Mouse (Mus musculus) heart, postnatal 0 days (tissue): Measurements from ENCODE around the gene Kif5c. TPM values are rescaled to one million over a fixed set of nuclear protein-coding genes. Genes with fewer than 3 reads are reported as not detected.

Source experiments
- ATAC-seq: fragments of 200-750 bp; cut with Nextera tagmentation; 2 replicates; pipeline ENCODE4 v1.8.0; 2017; ENCODE audit warnings: low read depth, moderate number of reproducible peaks, moderate library complexity; ENCODE audit not compliant: insufficient read depth
- DNase-seq: peaks from one replicate; pipeline ENCODE4 v3.0.0-alpha.2; 2016; ENCODE audit warnings: low spot score
- H3K27ac ChIP-seq: fragments of 300-500 bp; sonication (generic); 2 replicates; pipeline ENCODE4 v1.5.1; 2014; ENCODE audit warnings: low read depth, mild to moderate bottlenecking
- H3K27me3 ChIP-seq: fragments of 300-500 bp; sonication (generic); 2 replicates; pipeline ENCODE4 v1.6.1; 2014; ENCODE audit warnings: low read length, mixed read lengths; ENCODE audit not compliant: control insufficient read depth, insufficient read depth
- H3K36me3 ChIP-seq: fragments of 300-500 bp; sonication (generic); replicated peaks from 2 replicates; pipeline ENCODE4 v1.6.1; 2014; ENCODE audit warnings: low read length, mixed read lengths; ENCODE audit not compliant: control insufficient read depth, insufficient read depth
- H3K4me1 ChIP-seq: fragments of 300-500 bp; sonication (generic); 2 replicates; pipeline ENCODE4 v1.6.1; 2014; ENCODE audit warnings: antibody characterized with exemption; ENCODE audit not compliant: control insufficient read depth, insufficient read depth
- H3K4me2 ChIP-seq: fragments of 300-500 bp; sonication (generic); 2 replicates; pipeline ENCODE4 v1.6.1; 2014; ENCODE audit warnings: low read depth, mild to moderate bottlenecking, low read length, moderate library complexity
- H3K4me3 ChIP-seq: fragments of 300-500 bp; sonication (generic); 2 replicates; pipeline ENCODE4 v1.5.1; 2014; ENCODE audit warnings: low read depth, low read length
- H3K9ac ChIP-seq: fragments of 300-500 bp; sonication (generic); replicated peaks from 2 replicates; pipeline ENCODE4 v1.6.1; 2014; ENCODE audit warnings: low read depth, low read length, mixed read lengths
- H3K9me3 ChIP-seq: fragments of 300-500 bp; sonication (generic); replicated peaks from 2 replicates; pipeline ENCODE4 v1.6.1; 2016; ENCODE audit warnings: low read length; ENCODE audit not compliant: control insufficient read depth
- CTCF ChIP-seq: IDR thresholded peaks from 2 replicates; pipeline ENCODE4 v1.5.1; 2016; ENCODE audit warnings: antibody characterized with exemption, control low read depth, low read depth
- EP300 ChIP-seq: IDR thresholded peaks from 2 replicates; pipeline ENCODE4 v1.6.1; 2016; ENCODE audit warnings: antibody characterized with exemption, low read depth
- WGBS: fragments of 180-500 bp; shearing (Covaris S2); extraction: QIAGEN DNeasy Blood & Tissue Kit; methylation state at CpG from one replicate; pipeline ENCODE4 v1.1.7; 2014; 5-methylcytosine and 5-hydroxymethylcytosine counted together
- polyA plus RNA-seq: library from polyadenylated mRNA; unstranded; fragments of >200 nt; fragmentation: Nextera tagmentation; extraction: Ambion mirVana; gene quantifications from 2 replicates; pipeline ENCODE4 v1.2.1, GENCODE M21; 2015
- total RNA-seq: library from RNA; depleted of rRNA; stranded (reverse); fragments of >200 nt; gene quantifications from 2 replicates; pipeline ENCODE4 v1.2.3, GENCODE M21; 2014; ENCODE audit warnings: low replicate concordance

The Kif5c gene
- total and polyA plus RNA-seq, 2 experiments from 2014 or later, result 0.34 to 0.76 TPM

- no peak for DNase-seq
- no peaks in the 10 kb centered on the region for H3K27me3 ChIP-seq
- TF ChIP-seq EP300 (no peak), CTCF (no peak)
- H3K36me3 ChIP-seq, result no peaks in the 10 kb centered on the region
- no peak overlapping the region for H3K4me2 ChIP-seq
- H3K4me1 ChIP-seq, result no peaks in the 10 kb centered on the region
- H3K4me3 ChIP-seq, result no peak overlapping the region
- no peak overlapping the region for H3K9ac ChIP-seq
- no peaks in the 10 kb centered on the region for H3K9me3 ChIP-seq
- 71% methylated on average over 5 of the region's 5 CpGs for WGBS
- no peak for ATAC-seq
- no peak overlapping the region for H3K27ac ChIP-seq
Measured at GRCm38 (mm10) chr2:49770440-49770839, 151.3 kb downstream of the Kif5c start.

- H3K27ac ChIP-seq, result no peak overlapping the region
- no peak for DNase-seq
- no peak for TF ChIP-seq EP300
- no peak for TF ChIP-seq CTCF
- H3K27me3 ChIP-seq, result no peaks in the 10 kb centered on the region
- H3K4me2 ChIP-seq, result no peak overlapping the region
- no peaks in the 10 kb centered on the region for H3K4me1 ChIP-seq
- H3K36me3 ChIP-seq, result no peaks in the 10 kb centered on the region
- no peaks in the 10 kb centered on the region for H3K9me3 ChIP-seq
- H3K4me3 ChIP-seq, result no peak overlapping the region
- no peak for ATAC-seq
- no peak overlapping the region for H3K9ac ChIP-seq
- WGBS, result 69% methylated on average over 11 of the region's 11 CpGs
Measured at GRCm38 (mm10) chr2:49771172-49771571, 152.1 kb downstream of the Kif5c start.

- H3K27ac ChIP-seq, result no peak overlapping the region
- no peak overlapping the region for H3K9ac ChIP-seq
- H3K27me3 ChIP-seq, result no peaks in the 10 kb centered on the region
- no peaks in the 10 kb centered on the region for H3K9me3 ChIP-seq
- TF ChIP-seq EP300 (no peak), CTCF (no peak)
- H3K36me3 ChIP-seq, result no peaks in the 10 kb centered on the region
- ATAC-seq, result no peak
- WGBS, result 68% methylated on average over 10 of the region's 10 CpGs
- H3K4me1 ChIP-seq, result peaks cover 7% of the 10 kb centered on the region; the same call in 1 of the 2 replicates
- no peak overlapping the region for H3K4me3 ChIP-seq
- H3K4me2 ChIP-seq, result no peak overlapping the region
- DNase-seq, result no peak
Measured at GRCm38 (mm10) chr2:49773194-49773931, 154.3 kb downstream of the Kif5c start.

GRCm38 (mm10) chr2:49774180-49774579 lies 155.1 kb downstream of the Kif5c start:
- peaks cover 7% of the 10 kb centered on the region; the same call in 1 of the 2 replicates for H3K4me1 ChIP-seq
- H3K4me3 ChIP-seq, result no peak overlapping the region
- no peaks in the 10 kb centered on the region for H3K9me3 ChIP-seq
- no peak overlapping the region for H3K27ac ChIP-seq
- DNase-seq (no peak), ATAC-seq (no peak)
- no peak overlapping the region for H3K9ac ChIP-seq
- H3K4me2 ChIP-seq, result no peak overlapping the region
- H3K27me3 ChIP-seq, result no peaks in the 10 kb centered on the region
- TF ChIP-seq EP300 (no peak), CTCF (no peak)
- no peaks in the 10 kb centered on the region for H3K36me3 ChIP-seq

- TF ChIP-seq EP300 (no peak), CTCF (no peak)
- no peaks in the 10 kb centered on the region for H3K9me3 ChIP-seq
- ATAC-seq, result no peak
Measured at GRCm38 (mm10) chr2:49775187-49775586, 156.1 kb downstream of the Kif5c start.

GRCm38 (mm10) chr2:49775735-49776134 lies 156.6 kb downstream of the Kif5c start:
- no peak overlapping the region for H3K4me3 ChIP-seq
- no peak overlapping the region for H3K27ac ChIP-seq
- no peak for DNase-seq
- H3K9ac ChIP-seq, result no peak overlapping the region
- no peak for ATAC-seq
- no peaks in the 10 kb centered on the region for H3K36me3 ChIP-seq
- TF ChIP-seq CTCF (no peak), EP300 (no peak)
- no peaks in the 10 kb centered on the region for H3K9me3 ChIP-seq
- peaks cover 7% of the 10 kb centered on the region; the same call in 1 of the 2 replicates for H3K4me1 ChIP-seq
- H3K4me2 ChIP-seq, result no peak overlapping the region
- no peaks in the 10 kb centered on the region for H3K27me3 ChIP-seq

More at GRCm38 (mm10) chr2:49775187-49775586, 156.1 kb downstream of the Kif5c start:
- WGBS, result 81% methylated on average over 4 of the region's 4 CpGs
- Histone ChIP-seq H3K9ac (no peak overlapping the region), H3K27me3 (no peaks in the 10 kb centered on the region), H3K27ac (no peak overlapping the region), H3K4me2 (no peak overlapping the region), H3K36me3 (no peaks in the 10 kb centered on the region), H3K4me1 (peaks cover 7% of the 10 kb centered on the region; the same call in 1 of the 2 replicates), H3K4me3 (no peak overlapping the region)
- DNase-seq, result no peak
